ENCODE assay signal across 28 mouse cellular contexts in genomic region chr10:97905793-97906192, GRCm38 (mm10).
DNase-seq lines count a peak whose midpoint lies in the region; ATAC-seq and TF ChIP-seq lines count a peak whose summit lies in the region.
"Had no signal": no experiment of that assay in that cellular context is flagged by ENCODE, and none has a peak within 500 bp of the region (broad histone marks: within the 10 kb centered on the region; RNA-seq: fewer than 3 reads in every experiment).

No protein-coding gene starts in this region.

- ATAC-seq in embryonic facial prominence, embryonic 14.5 days (ENCODE audit: low read depth) = no peak
- ATAC-seq in limb, embryonic 14.5 days (ENCODE audit: low FRiP score, low read depth) = no peak
- ATAC-seq in erythroblast, adult 5-6 weeks (replicated peaks; ENCODE audit: low FRiP score, poor library complexity, severe bottlenecking) = no peak
- ATAC-seq: activated CD4-positive, CD25-positive, alpha-beta regulatory T cell, adult 4 months; forebrain, embryonic 13.5 days; forebrain, embryonic 16.5 days; hindbrain, embryonic 16.5 days; inflammation-experienced regulatory T-cells, adult 6 months; intestine, embryonic 16.5 days had no signal

- no peaks in the 10 kb centered on the region for H3K9me3 ChIP-seq in embryonic facial prominence, embryonic 10.5 days
- H3K9me3 ChIP-seq in embryonic facial prominence, embryonic 14.5 days (ENCODE audit: control insufficient read depth, low read length) = no peaks in the 10 kb centered on the region
- no peaks in the 10 kb centered on the region for H3K9me3 ChIP-seq in limb, embryonic 14.5 days (ENCODE audit: control insufficient read depth, low read length)
- H3K9me3 ChIP-seq: forebrain, embryonic 10.5 days; forebrain, embryonic 13.5 days; heart, embryonic 12.5 days; heart, embryonic 15.5 days; hindbrain, embryonic 10.5 days; hindbrain, embryonic 13.5 days had no signal

- TF ChIP-seq POLR2A in limb, embryonic 14.5 days (IDR thresholded peaks at IDR 0.05; ENCODE audit: borderline replicate concordance, extremely low read depth, insufficient read depth, insufficient read length) = no peak

- H3K36me3 ChIP-seq in embryonic facial prominence, embryonic 10.5 days (replicated peaks) = no peaks in the 10 kb centered on the region
- H3K36me3 ChIP-seq in embryonic facial prominence, embryonic 14.5 days (ENCODE audit: control insufficient read depth, insufficient read depth, low read length) = no peaks in the 10 kb centered on the region
- no peaks in the 10 kb centered on the region for H3K36me3 ChIP-seq in limb, embryonic 14.5 days (ENCODE audit: control insufficient read depth, insufficient read depth, low read length)
- H3K36me3 ChIP-seq: forebrain, embryonic 10.5 days; heart, embryonic 12.5 days; heart, embryonic 15.5 days; hindbrain, embryonic 10.5 days; hindbrain, embryonic 13.5 days had no signal

- peak; percentile 24 for DNase-seq in embryo, embryonic 10.5 days (ENCODE audit: low spot score)
- DNase-seq in embryo, embryonic 9.5 days (ENCODE audit: extremely low spot score) = no peak
- DNase-seq in embryonic facial prominence, embryonic 10.5 days (ENCODE audit: low spot score) = peak; percentile 7
- DNase-seq in embryonic facial prominence, embryonic 14.5 days (ENCODE audit: low spot score) = peak; percentile 32
- peak; percentile 6 for DNase-seq in limb, embryonic 14.5 days (ENCODE audit: low spot score)
- no peak for DNase-seq in layer of hippocampus, postnatal 25 days (ENCODE audit: extremely low spot score in 1 of 2, low spot score in 1 of 2)
- DNase-seq in cerebellum, adult 8-10 months = no peak
- DNase-seq: adrenal gland, adult 8-10 months; adrenal gland, postnatal 25 days; cerebellum, adult 11-12 months; cerebellum, adult 9-10 months; cerebellum, postnatal 14 days; gastrocnemius, adult 2 months; gastrocnemius, postnatal 14 days; heart, postnatal 10 days; heart, postnatal 36 days had no signal

- 44% methylated on average over 4 of the region's 4 CpGs for whole genome bisulfite sequencing in embryonic facial prominence, embryonic 10.5 days
- WGBS in embryonic facial prominence, embryonic 14.5 days = 25% methylated on average over 4 of the region's 4 CpGs
- 18% methylated on average over 4 of the region's 4 CpGs for WGBS in limb, embryonic 14.5 days

- no peaks in the 10 kb centered on the region for H3K4me1 ChIP-seq in embryonic facial prominence, embryonic 10.5 days
- peaks cover 5% of the 10 kb centered on the region; the same call in 1 of the 2 replicates for H3K4me1 ChIP-seq in embryonic facial prominence, embryonic 14.5 days (ENCODE audit: control insufficient read depth, insufficient read depth, low read length)
- H3K4me1 ChIP-seq in limb, embryonic 14.5 days (ENCODE audit: control insufficient read depth, insufficient read depth, low read length) = no peaks in the 10 kb centered on the region
- H3K4me1 ChIP-seq: forebrain, embryonic 10.5 days; forebrain, embryonic 13.5 days; heart, embryonic 12.5 days; heart, embryonic 15.5 days; hindbrain, embryonic 10.5 days; hindbrain, embryonic 13.5 days had no signal

- H3K4me2 ChIP-seq in embryonic facial prominence, embryonic 14.5 days (ENCODE audit: low read depth, low read length) = no peak overlapping the region
- H3K4me2 ChIP-seq in limb, embryonic 14.5 days (replicated peaks; ENCODE audit: low read depth, low read length, severe bottlenecking) = no peak overlapping the region
- H3K4me2 ChIP-seq: forebrain, embryonic 13.5 days; heart, embryonic 12.5 days; heart, embryonic 15.5 days; hindbrain, embryonic 13.5 days had no signal

- H3K27ac ChIP-seq in embryonic facial prominence, embryonic 10.5 days (replicated peaks) = peak overlapping the region; percentile 24; the same call in 1 of the 2 replicates
- no peak overlapping the region for H3K27ac ChIP-seq in embryonic facial prominence, embryonic 14.5 days (replicated peaks; ENCODE audit: low read depth, low read length)
- no peak overlapping the region for H3K27ac ChIP-seq in limb, embryonic 14.5 days (replicated peaks; ENCODE audit: low read depth, low read length)
- H3K27ac ChIP-seq: forebrain, embryonic 10.5 days; forebrain, embryonic 13.5 days; gastrocnemius, adult 2 months; heart, embryonic 15.5 days; hindbrain, embryonic 10.5 days; hindbrain, embryonic 13.5 days had no signal

- H3K27me3 ChIP-seq in embryonic facial prominence, embryonic 10.5 days (replicated peaks; ENCODE audit: low read depth, poor library complexity, severe bottlenecking) = no peaks in the 10 kb centered on the region
- no peaks in the 10 kb centered on the region for H3K27me3 ChIP-seq in embryonic facial prominence, embryonic 14.5 days (replicated peaks; ENCODE audit: control insufficient read depth, insufficient read depth, low read length)
- H3K27me3 ChIP-seq in limb, embryonic 14.5 days (ENCODE audit: control insufficient read depth, insufficient read depth, low read length) = no peaks in the 10 kb centered on the region
- H3K27me3 ChIP-seq: forebrain, embryonic 13.5 days; heart, embryonic 12.5 days; heart, embryonic 15.5 days; hindbrain, embryonic 13.5 days had no signal

- no peak overlapping the region for H3K4me3 ChIP-seq in embryonic facial prominence, embryonic 10.5 days
- no peak overlapping the region for H3K4me3 ChIP-seq in embryonic facial prominence, embryonic 14.5 days (ENCODE audit: low read depth, low read length)
- H3K4me3 ChIP-seq in limb, embryonic 14.5 days (replicated peaks; ENCODE audit: low read length) = no peak overlapping the region
- H3K4me3 ChIP-seq: forebrain, embryonic 10.5 days; forebrain, embryonic 13.5 days; gastrocnemius, adult 2 months; heart, embryonic 12.5 days; heart, embryonic 15.5 days; hindbrain, embryonic 10.5 days; hindbrain, embryonic 13.5 days had no signal

- H3K9ac ChIP-seq in embryonic facial prominence, embryonic 14.5 days (ENCODE audit: low read depth, low read length) = no peak overlapping the region
- no peak overlapping the region for H3K9ac ChIP-seq in limb, embryonic 14.5 days (ENCODE audit: low read depth, low read length, severe bottlenecking)
- H3K9ac ChIP-seq: forebrain, embryonic 13.5 days; heart, embryonic 12.5 days; heart, embryonic 15.5 days; hindbrain, embryonic 13.5 days had no signal

Comparison
In these comparisons a context has a peak if more than half of its experiments do, and no peak if none do; other contexts are left out.
1. DNase-seq: peak in embryo, embryonic 10.5 days (single experiment), embryonic facial prominence, embryonic 10.5 days (single experiment), embryonic facial prominence, embryonic 14.5 days (single experiment) and limb, embryonic 14.5 days (single experiment); none in embryo, embryonic 9.5 days (single experiment), layer of hippocampus, postnatal 25 days (0 of 2) and cerebellum, adult 8-10 months (single experiment).